Mouse (Mus musculus): ENCODE results near the gene 3830406C13Rik.
"Not testable (repeated sequence)": the region's sequence is repeated elsewhere in the genome, so short reads cannot be mapped to it uniquely, and the experiment has no call there.

Gene 3830406C13Rik

GRCm38 (mm10) chr14:12284141-12284912, at the start of gene 3830406C13Rik:
3830406C13Rik (plus strand) TSS chr14:12284173.
- peak; percentile 88 for DNase-seq

- DNase-seq, result no peak
Measured at GRCm38 (mm10) chr14:12243726-12244125, 40.2 kb upstream of the 3830406C13Rik start.

- DNase-seq, result no peak
Measured at GRCm38 (mm10) chr14:12276031-12276430, 7.9 kb upstream of the 3830406C13Rik start.

GRCm38 (mm10) chr14:12283641-12284040, 332 bp upstream of the 3830406C13Rik start, which contains the start of gene Gm49355:
Gm49355 (plus strand) TSS chr14:12283976.
- peak; percentile 6 for DNase-seq

GRCm38 (mm10) chr14:12289747-12290146, 5.8 kb downstream of the 3830406C13Rik start:
- not testable (repeated sequence) for DNase-seq

- DNase-seq, result no peak
Measured at GRCm38 (mm10) chr14:12296391-12296790, 12.4 kb downstream of the 3830406C13Rik start.

GRCm38 (mm10) chr14:12299171-12299570, 15.2 kb downstream of the 3830406C13Rik start:
- DNase-seq, result no peak

- DNase-seq, result no peak
Measured at GRCm38 (mm10) chr14:12299654-12300053, 15.7 kb downstream of the 3830406C13Rik start.

GRCm38 (mm10) chr14:12300275-12300674, 16.3 kb downstream of the 3830406C13Rik start:
- DNase-seq, result no peak

GRCm38 (mm10) chr14:12300677-12301076, 16.7 kb downstream of the 3830406C13Rik start:
- peak; percentile 7 for DNase-seq

GRCm38 (mm10) chr14:12303106-12303505, 19.1 kb downstream of the 3830406C13Rik start:
- DNase-seq, result peak; percentile 42

- no peak for DNase-seq
Measured at GRCm38 (mm10) chr14:12333622-12334021, 49.6 kb downstream of the 3830406C13Rik start.

GRCm38 (mm10) chr14:12334925-12335324, 51.0 kb downstream of the 3830406C13Rik start:
- DNase-seq, result no peak

GRCm38 (mm10) chr14:12337421-12337997, 53.5 kb downstream of the 3830406C13Rik start:
- DNase-seq, result no peak

GRCm38 (mm10) chr14:12337998-12338809, 54.2 kb downstream of the 3830406C13Rik start:
- DNase-seq, result no peak

- DNase-seq, result no peak
Measured at GRCm38 (mm10) chr14:12338811-12339565, 55.0 kb downstream of the 3830406C13Rik start.

GRCm38 (mm10) chr14:12340238-12341074, 56.5 kb downstream of the 3830406C13Rik start:
- no peak for DNase-seq

GRCm38 (mm10) chr14:12341075-12341788, 57.3 kb downstream of the 3830406C13Rik start:
- no peak for DNase-seq

GRCm38 (mm10) chr14:12341789-12342457, 58.0 kb downstream of the 3830406C13Rik start:
- no peak for DNase-seq

GRCm38 (mm10) chr14:12342458-12343131, 58.6 kb downstream of the 3830406C13Rik start:
- no peak for DNase-seq

All from kidney, adult 9 months (tissue).